In the genomic region with DNA sequence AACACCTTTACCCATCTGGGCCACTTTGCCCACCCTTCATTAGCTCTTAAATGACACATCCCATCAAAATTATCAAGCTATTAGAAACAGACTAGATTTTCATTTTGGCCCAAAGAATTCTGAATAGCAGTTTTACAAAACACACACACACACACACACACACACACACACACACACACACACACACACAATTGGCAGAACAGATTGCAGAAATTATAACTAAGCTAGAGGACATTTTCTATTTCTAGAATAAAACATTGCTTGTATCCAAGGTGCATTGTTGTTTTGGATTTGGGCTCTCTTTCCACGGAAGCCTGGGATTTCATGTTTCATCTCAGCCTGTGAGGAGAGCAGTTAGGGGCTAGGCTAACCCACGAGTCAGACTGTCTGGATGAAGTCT, we compare ENCODE assay signal across 13 mouse cellular contexts.
DNase-seq lines count a peak whose midpoint lies in the region; ATAC-seq lines count a peak whose summit lies in the region.
"Had no signal": no experiment of that assay in that cellular context is flagged by ENCODE, and none has a peak within 500 bp of the region (broad histone marks: within the 10 kb centered on the region; RNA-seq: fewer than 3 reads in every experiment).

No protein-coding gene starts in this region.

- no peak for ATAC-seq in frontal cortex, adult (ENCODE audit: low TSS enrichment)
- ATAC-seq: forebrain, embryonic 13.5 days; forebrain, postnatal 0 days had no signal

- DNase-seq in right cerebral cortex, postnatal 10 days (ENCODE audit: low spot score in 2 of 2) = peak; percentile 35 to 54
- no peak for DNase-seq in right cerebral cortex, postnatal 36 days (ENCODE audit: low spot score in 2 of 2)
- peak; percentile 10 to 37 for DNase-seq in layer of hippocampus, adult 8-10 months (ENCODE audit: low spot score in 2 of 2)
- peak; percentile 41 to 48 for DNase-seq in layer of hippocampus, postnatal 10 days (ENCODE audit: low spot score in 2 of 2)
- DNase-seq in lung, postnatal 4 days = no peak
- DNase-seq: adrenal gland, adult 2 months; adrenal gland, postnatal 25 days; cerebellum, adult 18-20 months; cerebellum, adult 9-11 months; cerebellum, postnatal 36 days; forebrain, postnatal 0 days had no signal

Comparison
In these comparisons a context has a peak if more than half of its experiments do, and no peak if none do; other contexts are left out.
1. DNase-seq: peak in right cerebral cortex, postnatal 10 days (2 of 2), layer of hippocampus, adult 8-10 months (2 of 2) and layer of hippocampus, postnatal 10 days (2 of 2); none in right cerebral cortex, postnatal 36 days (0 of 2) and lung, postnatal 4 days (0 of 2).